Mouse (Mus musculus): ENCODE results near the gene Smox. TPM values are rescaled to one million over a fixed set of nuclear protein-coding genes. Genes with fewer than 3 reads are reported as not detected.

The Smox gene
- polyA plus RNA-seq, 1 experiment: 22.2 TPM

DNA sequence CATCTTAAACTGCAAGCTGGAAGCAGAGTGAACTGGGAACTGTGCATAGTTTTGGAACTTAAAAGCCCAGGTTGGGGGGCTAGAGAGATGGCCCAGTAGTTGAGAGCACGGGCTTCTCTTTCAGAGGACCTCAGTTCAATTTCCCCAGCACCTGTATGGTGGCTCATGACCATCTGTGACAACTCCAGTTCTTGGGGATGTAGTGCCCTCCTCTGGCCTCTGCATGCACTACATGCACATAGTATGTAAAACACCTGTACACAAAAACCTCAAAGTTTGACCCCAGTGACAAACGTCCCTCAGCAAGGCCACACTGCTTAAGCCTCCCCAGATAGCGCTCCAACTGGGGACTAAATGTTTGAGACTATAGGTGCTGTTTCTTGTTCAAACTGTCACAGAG is 35.8 kb downstream of the Smox start:
- Histone ChIP-seq H3K4me1 (ENCODE audit: control insufficient read depth, insufficient read depth, low read length) (no peaks in the 10 kb centered on the region), H3K27me3 (ENCODE audit: control insufficient read depth, insufficient read depth, low read length) (no peaks in the 10 kb centered on the region), H3K4me3 (ENCODE audit: control insufficient read depth, low read depth, low read length) (peak overlapping the region; percentile 46), H3K27ac (ENCODE audit: control insufficient read depth, insufficient read depth, low read depth, low read length) (no peak overlapping the region), H3K36me3 (ENCODE audit: control insufficient read depth, insufficient read depth, low read length) (no peaks in the 10 kb centered on the region)
- TF ChIP-seq POLR2A (IDR thresholded peaks at IDR 0.05; ENCODE audit: control insufficient read depth, low read depth, low read length) (no peak), CTCF (IDR thresholded peaks at IDR 0.05; ENCODE audit: control insufficient read depth, insufficient read depth, insufficient replicate concordance, low read depth, low read length) (no peak)

DNA sequence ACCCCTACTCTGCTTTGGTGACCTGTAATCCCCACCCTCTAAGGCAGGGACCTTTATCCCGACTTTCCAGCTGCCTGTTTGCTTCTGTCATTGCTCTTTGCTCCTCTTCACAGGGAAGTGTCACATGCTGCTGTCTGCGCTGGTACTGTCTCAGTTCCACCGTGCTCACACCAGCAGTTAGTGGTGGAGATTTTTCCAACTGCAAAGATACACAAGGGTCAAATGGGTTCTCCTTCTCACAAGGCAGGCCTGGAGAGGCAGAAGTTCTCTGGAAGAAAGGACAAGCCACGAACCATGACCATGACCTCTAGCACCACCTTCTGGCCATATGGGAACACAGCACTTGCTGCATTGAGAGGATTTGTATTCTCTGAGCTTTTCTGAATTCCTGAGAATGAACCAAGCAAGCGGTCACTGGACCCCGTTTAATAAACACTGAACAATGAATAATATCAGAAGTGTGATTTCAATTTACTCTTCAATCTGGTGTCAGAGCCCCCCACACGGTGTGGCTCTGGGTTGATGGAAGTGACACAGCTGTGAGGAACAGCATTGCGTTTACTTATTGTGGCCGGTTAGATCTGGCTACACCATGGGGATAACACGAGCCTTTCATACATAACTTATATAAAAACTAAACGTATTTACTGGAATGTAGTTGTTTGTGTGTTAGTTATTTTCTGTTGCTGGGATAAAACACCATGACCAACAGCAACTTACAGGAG is 38.8 kb downstream of the Smox start:
- H3K4me1 ChIP-seq (ENCODE audit: control insufficient read depth, insufficient read depth, low read length): no peaks in the 10 kb centered on the region
- TF ChIP-seq CTCF (IDR thresholded peaks at IDR 0.05; ENCODE audit: control insufficient read depth, insufficient read depth, insufficient replicate concordance, low read depth, low read length) (peak; percentile 69; the same call in 1 of the 2 replicates), POLR2A (IDR thresholded peaks at IDR 0.05; ENCODE audit: control insufficient read depth, low read depth, low read length) (no peak)

DNA sequence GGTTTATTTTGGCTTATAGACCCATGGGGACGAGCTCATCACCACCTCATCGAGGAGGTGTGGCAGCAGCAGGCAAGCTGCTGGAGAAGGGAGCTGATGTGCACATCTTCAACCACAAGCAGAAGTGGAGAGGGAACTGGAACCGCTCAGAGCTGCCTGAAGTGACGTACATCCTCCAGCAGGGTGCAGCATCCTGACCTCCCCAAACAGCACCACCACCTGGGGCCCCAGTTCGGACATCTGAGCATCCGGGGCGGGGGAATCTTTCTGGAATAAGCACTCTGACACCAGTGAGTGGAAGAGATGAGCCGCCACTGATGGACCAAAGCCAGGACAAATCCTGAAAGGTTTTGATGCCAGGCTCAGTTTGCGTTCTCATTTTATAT is 39.3 kb downstream of the Smox start:
- peak; percentile 62; the same call in 1 of the 2 replicates for TF ChIP-seq CTCF (IDR thresholded peaks at IDR 0.05; ENCODE audit: control insufficient read depth, insufficient read depth, insufficient replicate concordance, low read depth, low read length)
- TF ChIP-seq POLR2A (IDR thresholded peaks at IDR 0.05; ENCODE audit: control insufficient read depth, low read depth, low read length): no peak
- Histone ChIP-seq H3K36me3 (ENCODE audit: control insufficient read depth, insufficient read depth, low read length) (no peaks in the 10 kb centered on the region), H3K4me1 (ENCODE audit: control insufficient read depth, insufficient read depth, low read length) (no peaks in the 10 kb centered on the region), H3K27me3 (ENCODE audit: control insufficient read depth, insufficient read depth, low read length) (no peaks in the 10 kb centered on the region), H3K27ac (ENCODE audit: control insufficient read depth, insufficient read depth, low read depth, low read length) (no peak overlapping the region), H3K4me3 (ENCODE audit: control insufficient read depth, low read depth, low read length) (no peak overlapping the region)

More for the DNA sequence above, 38.8 kb downstream of the Smox start:
- H3K4me3 ChIP-seq (ENCODE audit: control insufficient read depth, low read depth, low read length): no peak overlapping the region
- H3K27ac ChIP-seq (ENCODE audit: control insufficient read depth, insufficient read depth, low read depth, low read length): no peak overlapping the region
- H3K36me3 ChIP-seq (ENCODE audit: control insufficient read depth, insufficient read depth, low read length): no peaks in the 10 kb centered on the region
- H3K27me3 ChIP-seq (ENCODE audit: control insufficient read depth, insufficient read depth, low read length): no peaks in the 10 kb centered on the region

- Histone ChIP-seq H3K36me3 (ENCODE audit: control insufficient read depth, insufficient read depth, low read length) (no peaks in the 10 kb centered on the region), H3K4me3 (ENCODE audit: control insufficient read depth, low read depth, low read length) (no peak overlapping the region), H3K27me3 (ENCODE audit: control insufficient read depth, insufficient read depth, low read length) (no peaks in the 10 kb centered on the region), H3K27ac (ENCODE audit: control insufficient read depth, insufficient read depth, low read depth, low read length) (no peak overlapping the region), H3K4me1 (ENCODE audit: control insufficient read depth, insufficient read depth, low read length) (no peaks in the 10 kb centered on the region)
- TF ChIP-seq CTCF (IDR thresholded peaks at IDR 0.05; ENCODE audit: control insufficient read depth, insufficient read depth, insufficient replicate concordance, low read depth, low read length) (no peak), POLR2A (IDR thresholded peaks at IDR 0.05; ENCODE audit: control insufficient read depth, low read depth, low read length) (no peak)
Measured at GRCm38 (mm10) chr2:131531271-131531670, 40.0 kb downstream of the Smox start.

DNA sequence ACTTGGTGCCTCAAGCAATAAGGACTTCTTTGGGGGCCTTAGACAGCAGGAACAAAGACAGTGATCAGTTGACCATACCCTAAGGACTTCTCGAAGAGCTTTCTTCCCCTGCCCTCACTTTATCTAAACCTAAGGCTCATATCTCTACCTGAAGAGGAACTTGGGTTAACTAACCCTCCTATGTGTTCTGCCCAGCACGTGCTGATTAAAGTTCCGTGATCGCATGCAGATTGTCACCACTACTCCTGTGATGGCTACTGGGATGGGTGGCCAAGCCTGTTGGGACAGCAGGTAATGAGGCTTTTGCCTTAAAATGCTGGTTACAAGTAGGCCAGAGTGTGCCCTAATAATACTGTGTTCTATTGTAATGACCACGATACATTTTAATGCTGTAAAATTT is 43.9 kb downstream of the Smox start:
- no peaks in the 10 kb centered on the region for H3K36me3 ChIP-seq (ENCODE audit: control insufficient read depth, insufficient read depth, low read length)
- H3K4me3 ChIP-seq (ENCODE audit: control insufficient read depth, low read depth, low read length): no peak overlapping the region
- peaks cover 4% of the 10 kb centered on the region for H3K4me1 ChIP-seq (ENCODE audit: control insufficient read depth, insufficient read depth, low read length)
- H3K27me3 ChIP-seq (ENCODE audit: control insufficient read depth, insufficient read depth, low read length): no peaks in the 10 kb centered on the region
- TF ChIP-seq POLR2A (IDR thresholded peaks at IDR 0.05; ENCODE audit: control insufficient read depth, low read depth, low read length) (no peak), CTCF (IDR thresholded peaks at IDR 0.05; ENCODE audit: control insufficient read depth, insufficient read depth, insufficient replicate concordance, low read depth, low read length) (no peak)
- no peak overlapping the region for H3K27ac ChIP-seq (ENCODE audit: control insufficient read depth, insufficient read depth, low read depth, low read length)

- no peaks in the 10 kb centered on the region for H3K27me3 ChIP-seq (ENCODE audit: control insufficient read depth, insufficient read depth, low read length)
- no peaks in the 10 kb centered on the region for H3K36me3 ChIP-seq (ENCODE audit: control insufficient read depth, insufficient read depth, low read length)
- H3K4me3 ChIP-seq (ENCODE audit: control insufficient read depth, low read depth, low read length): peak overlapping the region; percentile 84
- TF ChIP-seq CTCF (IDR thresholded peaks at IDR 0.05; ENCODE audit: control insufficient read depth, insufficient read depth, insufficient replicate concordance, low read depth, low read length) (no peak), POLR2A (IDR thresholded peaks at IDR 0.05; ENCODE audit: control insufficient read depth, low read depth, low read length) (peak; percentile 89; the same call in 1 of the 2 replicates)
- H3K4me1 ChIP-seq (ENCODE audit: control insufficient read depth, insufficient read depth, low read length): peaks cover 4% of the 10 kb centered on the region
- H3K27ac ChIP-seq (ENCODE audit: control insufficient read depth, insufficient read depth, low read depth, low read length): no peak overlapping the region; the same call in 1 of the 2 replicates
Measured at GRCm38 (mm10) chr2:131538341-131538740, 47.0 kb downstream of the Smox start.

DNA sequence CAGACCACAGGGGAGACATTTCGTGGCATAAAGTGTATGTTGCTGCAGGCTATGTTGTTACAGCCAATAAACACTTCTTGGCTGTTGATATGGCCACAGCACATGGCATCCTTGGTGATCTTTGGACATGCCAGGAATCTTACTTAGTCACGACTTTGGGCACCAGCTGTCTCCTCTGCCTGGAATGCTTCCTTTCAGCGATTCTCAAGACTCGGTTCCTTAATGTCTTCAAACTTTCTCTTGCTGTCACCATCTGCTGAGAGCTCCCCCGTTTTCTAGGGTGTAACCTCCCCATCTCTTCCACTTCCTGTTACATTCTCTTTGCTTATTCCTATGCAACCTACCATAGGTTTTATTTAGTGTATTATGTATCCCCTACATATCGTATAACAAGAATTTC is 48.5 kb downstream of the Smox start:
- TF ChIP-seq POLR2A (IDR thresholded peaks at IDR 0.05; ENCODE audit: control insufficient read depth, low read depth, low read length) (no peak), CTCF (IDR thresholded peaks at IDR 0.05; ENCODE audit: control insufficient read depth, insufficient read depth, insufficient replicate concordance, low read depth, low read length) (no peak)
- H3K36me3 ChIP-seq (ENCODE audit: control insufficient read depth, insufficient read depth, low read length): no peaks in the 10 kb centered on the region
- H3K27me3 ChIP-seq (ENCODE audit: control insufficient read depth, insufficient read depth, low read length): no peaks in the 10 kb centered on the region
- no peak overlapping the region for H3K27ac ChIP-seq (ENCODE audit: control insufficient read depth, insufficient read depth, low read depth, low read length)
- peak overlapping the region; percentile 84 for H3K4me3 ChIP-seq (ENCODE audit: control insufficient read depth, low read depth, low read length)
- peaks cover 4% of the 10 kb centered on the region for H3K4me1 ChIP-seq (ENCODE audit: control insufficient read depth, insufficient read depth, low read length)
